Mouse (Mus musculus): ENCODE measurements around the gene Eps15l1.

Eps15l1 gene

DNA sequence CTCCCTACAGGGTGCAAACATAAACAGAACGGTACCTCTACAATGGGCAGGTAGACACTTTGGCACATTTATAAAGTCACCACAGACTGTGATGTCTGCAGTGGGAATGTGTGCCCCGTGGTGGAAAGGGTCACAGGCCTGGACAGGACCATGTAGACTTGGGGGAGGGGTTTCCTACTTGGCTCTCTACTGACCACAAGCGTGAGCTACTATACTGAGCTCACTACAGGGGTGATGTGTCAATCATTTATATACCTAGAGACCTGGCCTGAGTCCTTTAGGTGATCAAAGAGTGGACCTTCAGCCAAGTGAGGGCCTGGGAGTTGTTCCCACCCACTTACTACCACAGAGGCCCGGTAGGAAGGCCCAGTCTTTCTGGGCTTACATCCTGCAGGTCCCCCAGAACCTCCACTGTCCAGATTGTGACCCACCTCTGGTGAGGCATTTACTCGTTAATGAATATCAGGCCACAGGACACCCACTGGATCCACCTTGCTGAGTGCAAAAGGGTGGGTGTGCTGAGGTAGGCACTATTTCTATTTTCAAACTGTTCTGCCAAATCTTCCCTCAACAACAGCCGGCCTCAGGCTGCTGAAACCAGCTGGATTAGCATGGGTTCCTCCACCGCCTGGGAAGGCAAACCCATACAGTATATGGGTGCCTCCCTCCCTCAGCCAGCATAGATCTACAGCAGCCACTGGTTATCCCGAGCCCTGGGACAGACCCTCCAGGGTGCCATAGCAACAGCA lies 68.1 kb downstream of the Eps15l1 start:
- in situ Hi-C loops (cut with MboI, MseI): no loop called here

DNA sequence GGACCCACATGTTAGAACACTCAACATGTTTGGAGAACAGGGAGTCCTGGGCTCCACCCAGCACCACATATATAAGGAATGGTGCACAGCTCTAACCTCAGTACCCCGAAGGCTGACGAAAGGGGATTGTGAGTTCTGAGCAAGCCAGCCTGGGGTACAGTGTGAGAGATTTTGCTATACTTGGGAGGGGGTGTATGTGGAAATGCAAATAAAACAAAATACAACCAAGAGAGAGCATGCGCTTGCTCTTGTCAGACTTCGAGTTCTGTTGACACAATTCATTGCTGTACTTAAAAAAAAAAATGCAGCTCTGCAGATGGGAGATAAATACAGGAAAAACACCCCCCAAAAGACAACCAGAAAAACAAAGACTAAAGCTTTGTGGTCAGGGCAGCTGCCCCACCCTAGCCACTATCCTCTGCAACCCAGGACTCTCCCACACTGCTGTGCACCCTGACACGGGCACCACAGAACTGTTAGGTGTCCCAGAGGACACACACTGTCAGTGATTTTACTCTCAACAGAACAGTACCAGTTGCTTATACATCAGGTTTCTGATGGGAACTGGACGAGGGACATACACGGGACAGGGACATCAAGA lies 69.8 kb downstream of the Eps15l1 start:
- in situ Hi-C loops (cut with MboI, MseI): no loop called here

DNA sequence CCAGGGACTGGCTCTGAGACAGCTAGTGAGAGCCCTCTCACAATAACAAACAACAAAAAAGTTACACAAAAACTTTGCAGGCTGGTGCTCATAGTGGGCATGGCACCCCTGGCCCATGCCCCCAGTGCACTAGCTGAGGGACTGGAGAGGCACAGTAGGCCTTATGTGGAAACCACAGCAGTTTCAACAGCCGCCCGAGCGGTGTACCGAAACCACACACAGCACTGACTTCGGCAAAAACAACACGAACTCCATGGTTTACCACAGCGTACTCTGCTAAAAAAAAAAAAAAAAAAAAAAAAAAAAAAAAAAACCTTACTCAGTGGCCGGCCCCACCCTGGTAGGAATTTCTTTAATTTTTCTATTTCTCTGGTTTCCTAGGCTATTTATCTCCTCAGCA lies 70.5 kb downstream of the Eps15l1 start:
- in situ Hi-C loops (cut with MboI, MseI): no loop called here

DNA sequence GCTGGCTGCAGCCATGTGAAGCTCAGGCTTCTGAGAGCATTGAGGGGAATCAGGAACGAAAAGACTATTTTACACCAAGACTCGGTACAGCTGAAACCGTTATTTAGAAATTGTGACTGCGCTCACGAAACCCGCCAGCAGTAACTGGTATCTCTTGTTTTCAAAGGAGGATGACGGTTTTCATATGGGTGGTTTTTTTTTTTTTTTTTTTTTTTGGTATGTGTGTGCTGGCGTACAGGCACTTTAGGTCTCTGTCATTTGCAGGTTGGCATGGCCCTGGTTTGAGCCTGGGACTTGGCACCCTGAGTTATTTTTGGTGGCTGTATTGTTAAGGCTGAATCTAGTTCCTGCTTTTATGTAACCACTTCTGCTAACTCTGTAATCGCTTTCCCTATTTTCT lies 71.4 kb downstream of the Eps15l1 start:
- in situ Hi-C loops (cut with MboI, MseI): no loop called here

DNA sequence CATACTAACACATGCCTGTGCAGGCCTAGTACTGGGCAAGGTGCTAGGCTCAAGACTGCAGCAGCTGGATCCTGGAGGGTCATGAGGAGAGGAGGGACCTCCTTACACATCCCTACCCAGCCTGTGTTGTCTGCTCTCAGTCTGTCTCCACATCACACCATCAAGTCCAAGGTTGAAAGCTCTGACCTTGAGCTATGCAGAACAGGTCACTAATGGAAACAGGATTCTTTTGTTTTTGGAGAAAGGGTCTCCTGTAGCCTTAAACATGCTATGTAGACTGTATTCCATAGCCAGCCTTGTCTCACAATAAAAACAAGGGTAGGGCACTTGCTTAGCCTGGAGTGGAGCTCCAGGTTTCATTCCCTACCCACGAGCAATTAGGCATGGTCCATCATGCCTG lies 72.3 kb downstream of the Eps15l1 start:
- in situ Hi-C loops (cut with MboI, MseI): no loop called here

DNA sequence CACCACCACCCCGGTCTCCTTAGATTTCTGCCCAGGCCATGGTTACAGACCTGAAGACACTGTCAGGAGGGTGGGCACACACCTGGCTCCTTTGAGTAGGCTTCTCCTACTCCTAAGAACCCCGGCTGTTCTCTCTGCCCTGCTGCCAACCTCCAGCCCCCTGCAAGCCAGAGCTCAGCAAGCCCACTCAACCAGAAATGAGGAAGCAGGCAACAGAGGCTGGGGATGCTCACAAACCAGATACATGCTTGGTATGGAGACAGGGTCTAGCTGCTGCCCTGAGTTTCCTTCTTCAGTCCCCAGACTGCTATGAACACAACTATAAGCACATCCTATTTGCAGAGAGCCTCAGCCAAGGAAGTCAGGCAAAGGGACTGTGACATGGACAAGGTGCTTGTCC lies 73.1 kb downstream of the Eps15l1 start:
- in situ Hi-C loops (cut with MboI, MseI): no loop called here

DNA sequence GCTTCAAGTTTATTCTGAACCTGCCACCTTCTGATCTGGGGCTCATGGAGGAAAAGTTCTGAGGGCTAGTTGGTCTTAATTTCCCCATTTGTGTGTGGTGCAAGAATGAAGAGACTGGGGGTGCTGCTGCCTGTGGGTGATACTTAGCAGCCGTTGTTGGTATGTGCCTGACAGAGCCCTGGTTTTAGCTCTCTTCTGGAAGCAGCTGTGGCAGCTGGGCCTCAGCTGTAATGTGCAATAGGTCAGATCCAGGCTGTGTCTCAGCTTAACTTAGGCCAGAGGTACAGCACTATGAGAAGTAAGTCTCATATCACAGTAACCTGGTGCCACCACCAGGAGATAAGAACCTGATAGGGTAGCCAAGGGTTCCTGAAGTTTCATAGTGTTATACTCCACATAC lies 73.7 kb downstream of the Eps15l1 start:
- in situ Hi-C loops (cut with MboI, MseI): no loop called here

DNA sequence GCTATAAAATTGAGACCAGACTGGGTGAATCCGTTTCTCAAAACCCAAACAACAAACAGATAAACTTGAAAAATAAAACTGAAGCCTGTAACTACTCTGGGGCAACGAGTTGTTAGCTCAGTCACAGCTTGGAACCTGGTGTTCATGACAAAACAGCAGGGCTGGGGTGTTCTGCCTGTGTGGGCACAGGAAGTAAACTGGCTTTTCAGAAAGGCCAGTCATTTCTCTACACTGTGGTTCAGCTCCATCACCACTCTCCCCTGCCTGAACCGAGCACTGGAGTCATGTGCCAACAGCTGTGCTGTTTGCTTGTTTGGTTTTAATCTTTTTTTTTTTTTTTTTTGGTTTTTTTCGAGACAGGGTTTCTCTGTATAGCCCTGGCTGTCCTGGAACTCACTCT lies 77.5 kb downstream of the Eps15l1 start:
- in situ Hi-C loops (cut with MboI, MseI): no loop called here

DNA sequence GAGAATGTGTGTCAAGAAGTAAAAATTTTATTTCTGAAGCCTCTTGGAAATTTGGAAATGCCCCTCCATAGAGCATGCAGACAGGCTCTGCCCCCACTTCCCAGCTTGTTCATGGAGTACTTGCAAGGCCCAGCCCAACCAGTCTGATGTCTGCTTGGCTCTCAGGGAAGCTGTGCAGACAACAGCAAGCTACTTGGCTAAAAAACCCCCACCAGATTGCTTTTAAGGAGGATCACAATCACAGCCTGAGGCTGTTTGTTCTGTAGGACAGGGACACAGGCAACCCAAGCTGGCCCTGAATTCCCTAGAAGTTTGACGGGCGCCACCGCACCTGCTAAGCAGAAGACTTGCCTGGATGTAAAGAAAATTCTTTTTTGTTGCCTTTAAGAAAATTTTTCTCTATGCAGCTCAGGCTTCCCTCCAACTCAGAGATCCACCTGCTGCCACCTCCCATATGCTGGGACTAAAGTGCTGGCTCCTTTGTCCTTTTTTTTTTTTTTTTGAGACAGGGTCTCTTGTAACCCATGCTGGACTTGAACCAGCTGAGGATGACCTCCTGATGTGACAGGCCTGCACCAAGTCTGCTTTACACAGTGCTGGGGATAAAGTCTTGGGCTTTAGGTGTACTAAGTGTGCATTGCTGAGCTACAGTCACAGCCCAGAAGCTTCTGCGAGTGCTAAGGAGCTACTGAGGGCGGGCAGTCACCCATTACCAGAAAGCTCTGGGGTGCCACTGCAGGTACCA lies 78.5 kb downstream of the Eps15l1 start:
- in situ Hi-C loops (cut with MboI, MseI): no loop called here

DNA sequence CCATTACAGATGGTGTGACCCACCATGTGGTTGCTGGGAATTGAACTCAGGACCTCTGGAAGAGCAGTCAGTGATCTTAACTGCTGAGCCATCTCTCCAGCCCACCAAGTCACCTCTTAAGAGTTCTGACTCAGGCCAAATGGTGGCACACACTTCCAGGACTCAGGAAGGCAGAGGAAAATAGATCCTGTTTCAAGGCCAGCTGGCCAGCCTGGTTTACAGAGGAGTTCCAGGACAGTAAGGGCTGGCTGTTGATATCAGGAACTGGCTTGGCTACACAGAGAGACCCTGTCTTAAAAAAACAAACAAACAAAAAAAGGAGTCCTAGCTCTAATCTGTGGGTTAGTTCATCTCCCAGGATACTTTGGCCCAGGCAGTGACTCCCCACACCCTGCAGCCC lies 84.2 kb downstream of the Eps15l1 start:
- in situ Hi-C loops (cut with MboI, MseI): no loop called here

DNA sequence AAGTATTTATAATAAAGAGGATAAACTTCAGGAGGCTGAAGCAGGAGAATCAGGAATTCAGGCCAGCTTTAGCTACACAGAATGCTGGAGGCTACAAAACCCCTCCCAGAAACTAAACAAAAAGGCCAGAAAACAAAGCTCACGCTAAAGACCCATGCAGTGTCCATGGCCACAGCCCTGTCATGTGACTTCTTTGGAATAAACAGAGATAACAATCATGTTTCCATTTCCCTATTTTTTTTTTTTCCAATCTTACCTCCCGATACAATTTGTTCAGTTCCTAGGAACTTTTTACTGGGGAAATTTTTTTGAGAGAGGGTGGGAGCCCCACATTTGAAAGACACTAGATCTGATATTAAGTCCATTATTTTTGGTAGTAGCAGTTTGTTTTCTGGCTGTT lies 85.0 kb downstream of the Eps15l1 start:
- in situ Hi-C loops (cut with MboI, MseI): no loop called here

DNA sequence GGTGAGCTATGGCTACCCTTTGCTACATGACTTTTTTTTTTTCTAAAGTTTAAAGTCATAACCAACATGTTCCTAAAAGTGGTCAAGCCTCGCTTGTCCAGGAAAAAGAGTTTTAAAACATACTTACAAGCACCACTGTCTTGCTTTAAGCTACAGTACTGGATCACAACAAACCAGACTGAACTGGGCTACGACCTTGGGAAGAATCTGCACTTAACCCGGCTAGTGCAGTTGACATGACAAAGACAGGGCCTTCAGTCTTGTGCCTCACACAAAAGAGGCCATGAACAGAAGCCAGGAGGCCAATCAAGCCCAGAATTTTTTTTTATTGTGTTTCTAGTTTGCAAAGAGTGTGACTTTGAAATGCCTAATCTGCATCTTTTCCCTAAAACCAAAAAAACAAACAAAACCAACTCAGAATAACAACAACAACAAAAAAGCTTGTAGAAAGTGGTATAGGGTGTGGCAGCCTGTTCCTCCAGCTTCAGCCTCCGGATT lies 87.1 kb downstream of the Eps15l1 start:
- in situ Hi-C loops (cut with MboI, MseI): no loop called here

DNA sequence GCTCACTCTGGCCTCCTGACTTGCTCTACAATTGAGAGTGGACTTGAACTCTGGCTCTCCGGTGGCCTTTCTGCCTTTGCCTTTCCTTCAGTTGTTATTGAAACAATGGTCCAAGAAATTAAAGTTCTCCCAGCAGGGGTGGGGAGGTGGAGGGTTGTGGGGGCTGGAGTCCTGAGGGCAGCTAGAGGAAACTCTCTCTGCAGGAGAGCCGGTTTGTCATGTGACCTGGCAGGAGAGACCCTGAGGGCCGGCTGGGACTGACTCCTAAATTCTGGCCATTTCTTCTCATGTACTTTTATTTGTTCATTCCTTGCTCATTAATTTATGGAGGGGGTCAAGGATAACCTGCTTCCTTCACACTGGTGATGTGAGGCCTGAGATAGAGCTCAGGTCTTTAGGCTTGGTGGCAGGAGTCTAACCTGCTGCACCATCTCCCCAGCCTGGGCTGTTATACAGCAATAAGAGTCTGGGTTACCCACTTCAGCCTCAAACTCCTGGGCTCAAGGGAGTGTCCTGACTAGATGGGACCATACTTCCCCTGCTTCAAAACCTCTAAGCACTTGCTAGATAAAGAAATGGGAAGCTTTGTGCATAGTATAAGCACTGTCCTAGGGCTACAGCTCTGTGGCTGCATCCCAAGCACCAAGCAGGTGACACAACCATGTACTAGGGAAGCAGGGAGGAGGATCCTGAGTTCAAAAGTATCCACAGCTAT lies 87.7 kb downstream of the Eps15l1 start:
- in situ Hi-C loops (cut with MboI, MseI): no loop called here

DNA sequence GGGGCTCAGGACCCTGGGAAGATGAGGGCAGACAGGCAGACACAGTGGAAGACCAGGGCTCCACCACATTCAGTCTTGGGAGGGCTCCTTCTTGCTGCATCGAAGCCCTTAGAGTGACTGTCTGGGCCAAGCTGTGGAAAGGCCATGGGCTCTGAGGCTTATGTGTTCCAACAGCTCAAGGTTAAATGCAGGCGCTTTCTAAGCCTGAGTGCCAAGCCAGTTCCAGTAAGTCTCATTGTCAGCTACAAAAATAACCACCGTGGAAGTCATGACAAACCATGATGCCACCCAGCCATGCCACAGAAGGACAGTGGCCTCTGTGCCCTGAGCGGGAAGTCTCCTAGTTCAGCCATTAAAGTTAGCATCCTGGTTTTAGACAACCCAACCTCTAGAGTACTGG lies 89.6 kb downstream of the Eps15l1 start:
- in situ Hi-C loops (cut with MboI, MseI): no loop called here

DNA sequence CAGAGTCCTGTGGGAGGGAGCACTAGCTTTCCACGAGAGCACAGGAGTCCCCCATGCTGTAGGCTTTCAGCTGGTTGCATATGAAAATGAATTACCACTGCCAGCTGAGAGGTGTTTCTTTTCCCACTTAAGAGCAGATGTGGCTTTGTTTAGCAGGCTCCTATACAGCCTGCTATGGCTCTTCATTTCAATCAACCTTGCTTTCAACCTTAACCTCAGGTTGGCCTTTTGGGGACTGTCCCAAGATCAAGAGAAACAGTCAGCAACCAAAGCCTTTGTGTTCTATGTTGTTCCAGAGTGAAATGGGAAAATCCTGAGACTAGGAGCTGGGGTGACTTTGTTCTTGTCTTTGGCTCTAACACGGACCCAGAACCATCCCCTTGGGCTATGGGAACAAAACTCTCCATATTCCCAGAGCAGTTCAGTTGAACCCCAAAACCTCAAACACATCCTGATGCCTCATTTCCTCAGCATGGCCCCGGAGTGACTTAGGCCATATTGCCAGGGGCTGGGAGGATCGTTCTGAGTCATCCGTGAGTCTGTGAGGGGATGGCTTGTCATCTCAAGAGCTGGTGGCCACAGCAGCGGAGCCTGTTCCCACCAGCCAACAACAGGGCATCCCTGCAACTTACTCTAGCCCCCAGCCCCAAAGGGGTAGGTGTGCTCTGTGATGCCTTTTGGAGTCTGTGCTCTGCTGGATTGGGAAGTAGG lies 90.3 kb downstream of the Eps15l1 start:
- in situ Hi-C loops (cut with MboI, MseI): no loop called here

DNA sequence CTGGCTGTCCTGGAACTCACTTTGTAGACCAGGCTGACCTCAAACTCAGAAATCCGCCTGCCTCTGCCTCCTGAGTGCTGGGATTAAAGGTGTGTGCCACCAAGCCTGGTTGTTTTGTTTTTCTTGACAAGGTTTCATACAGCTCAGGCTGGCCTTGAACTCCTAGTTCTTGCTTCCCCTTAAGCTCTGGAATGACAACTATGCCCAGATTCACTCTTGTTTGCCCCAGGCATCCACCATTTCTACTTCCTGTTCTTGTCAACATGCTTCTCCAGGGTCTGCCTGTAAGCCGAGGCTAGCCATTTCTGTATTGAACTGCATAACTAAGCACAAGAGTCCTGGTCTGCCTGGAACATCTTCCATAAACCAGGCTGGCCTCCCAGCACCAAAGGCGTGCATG lies 92.1 kb downstream of the Eps15l1 start:
- in situ Hi-C loops (cut with MboI, MseI): loop anchor here (10.0 kb wide), 1 partner anchor 316 kb away; the partner anchor contains the start of gene Nwd1

DNA sequence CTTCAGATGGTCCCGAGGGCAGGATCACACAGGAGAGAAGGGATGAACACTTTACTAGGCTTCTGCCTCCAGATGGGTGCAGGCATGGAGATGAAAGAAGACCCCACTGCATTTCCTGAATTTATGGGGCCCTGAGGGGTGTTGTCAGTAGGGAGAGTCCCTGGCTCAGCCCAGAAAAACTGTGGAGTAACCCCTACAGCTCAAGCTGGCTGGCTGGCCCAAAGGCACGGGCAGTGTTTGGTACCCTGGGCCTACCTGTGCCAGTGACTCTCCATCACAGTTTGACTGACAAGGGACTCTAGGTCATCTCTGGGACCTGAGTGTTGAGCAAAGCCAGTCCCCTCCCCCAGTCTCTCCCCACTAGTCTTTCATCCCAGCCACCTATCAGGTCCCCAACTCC lies 96.6 kb downstream of the Eps15l1 start:
- in situ Hi-C loops (cut with MboI, MseI): loop anchor here (10.0 kb wide), 1 partner anchor 320 kb away; the partner anchor contains the start of gene Nwd1

DNA sequence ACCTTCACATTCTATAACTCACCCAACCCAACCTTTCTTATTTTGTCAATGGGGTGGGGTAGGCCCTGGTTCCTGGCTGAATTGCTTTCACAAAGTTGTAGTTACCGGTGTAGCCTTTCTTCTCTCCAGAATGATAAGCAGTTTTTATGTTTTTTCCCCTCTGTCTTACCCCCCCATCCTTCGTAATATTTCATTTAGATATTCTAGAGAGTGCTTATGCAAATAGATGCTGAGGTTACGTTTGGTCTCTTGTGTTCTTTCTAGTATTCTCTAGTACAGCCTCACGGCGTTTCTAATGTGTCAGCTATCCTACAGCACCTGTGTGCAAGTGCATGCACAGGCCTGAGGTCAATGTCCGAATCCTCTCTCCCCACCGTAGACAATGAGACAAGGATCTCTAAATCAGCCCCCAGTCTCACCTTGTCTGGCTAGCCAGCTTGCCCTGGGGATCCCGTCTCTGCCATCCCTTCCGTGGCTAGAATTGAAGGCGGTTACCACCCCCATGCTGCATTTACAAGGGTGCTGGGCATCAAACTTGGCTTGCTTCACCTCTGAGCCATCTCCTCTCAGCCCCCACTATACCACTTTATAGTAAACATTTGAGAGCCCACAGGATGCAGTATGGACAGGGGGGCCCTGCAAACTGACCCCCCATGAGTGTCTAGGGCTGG lies 97.1 kb downstream of the Eps15l1 start:
- in situ Hi-C loops (cut with MboI, MseI): loop anchor here (10.0 kb wide), 1 partner anchor 321 kb away; the partner anchor contains the start of gene Nwd1

DNA sequence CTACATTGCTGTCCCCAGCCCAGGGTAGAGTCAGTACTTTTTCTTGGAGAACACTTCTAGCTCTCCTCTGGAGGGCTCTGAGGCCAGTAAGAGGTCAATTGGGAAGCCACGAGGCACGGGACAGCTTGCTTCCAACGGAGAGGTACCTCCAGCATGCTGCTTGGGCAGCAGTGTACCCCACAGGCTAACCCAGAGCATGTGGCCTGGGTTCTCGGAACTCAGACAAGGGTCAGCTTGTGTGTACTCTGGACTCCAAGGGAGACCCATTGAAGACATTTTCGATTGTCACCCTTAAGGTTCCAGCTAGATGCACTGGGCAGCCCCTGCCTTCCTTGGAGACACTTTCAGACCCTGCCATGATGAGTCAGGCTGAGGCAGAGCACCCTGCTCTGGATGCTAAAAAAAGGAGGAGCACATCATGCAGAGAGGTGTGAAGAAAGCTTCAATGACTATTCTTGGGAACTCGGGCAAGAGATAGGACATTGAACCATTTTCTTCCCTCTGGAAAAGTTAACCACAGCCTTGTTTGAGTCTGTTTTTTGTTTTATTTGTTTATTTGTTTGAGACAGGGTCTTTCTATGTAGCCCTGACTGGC lies 98.0 kb downstream of the Eps15l1 start:
- in situ Hi-C loops (cut with MboI, MseI): loop anchor here (10.0 kb wide), 1 partner anchor 322 kb away; the partner anchor contains the start of gene Nwd1

DNA sequence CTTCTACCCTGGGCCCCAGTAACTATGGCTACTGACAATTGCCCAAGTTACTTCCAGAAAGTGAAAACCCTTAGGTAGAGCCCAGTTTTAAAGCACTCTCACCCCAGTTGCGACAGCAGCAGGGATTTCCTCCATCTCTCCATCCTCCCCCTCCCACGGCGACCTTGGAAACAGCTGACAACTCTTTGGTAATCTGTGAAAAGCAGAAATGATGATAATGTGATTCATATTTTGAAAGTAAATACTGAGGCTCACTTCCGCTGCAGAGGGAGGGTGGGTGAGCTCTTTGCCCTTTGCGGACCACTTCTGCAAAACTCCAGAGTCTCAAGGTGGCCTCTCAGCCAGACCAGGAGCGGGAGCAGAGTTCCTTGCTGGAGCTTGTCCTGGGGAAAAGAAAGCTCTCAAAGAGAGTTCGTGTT lies 98.8 kb downstream of the Eps15l1 start:
- in situ Hi-C loops (cut with MboI, MseI): loop anchor here (10.0 kb wide), 1 partner anchor 322 kb away; the partner anchor contains the start of gene Nwd1

Data from T-helper 1 cell (primary cell).